Mouse (Mus musculus) embryonic facial prominence, embryonic 13.5 days (tissue): ENCODE results near the gene Stxbp2. TPM values are rescaled to one million over a fixed set of nuclear protein-coding genes. Genes with fewer than 3 reads are reported as not detected.
"Not testable (repeated sequence)": the region's sequence is repeated elsewhere in the genome, so short reads cannot be mapped to it uniquely, and the experiment has no call there.

Source experiments
- ATAC-seq: fragments of 200-750 bp; cut with Nextera tagmentation; 2 replicates; pipeline ENCODE4 v1.8.0; 2017; ENCODE audit warnings: low read depth; ENCODE audit not compliant: insufficient number of reproducible peaks, insufficient read depth, low FRiP score, low TSS enrichment
- H3K27ac ChIP-seq: fragments of 300-500 bp; sonication (generic); 2 replicates; pipeline ENCODE4 v1.5.1; 2015; ENCODE audit warnings: moderate library complexity, mild to moderate bottlenecking, inconsistent platforms
- H3K27me3 ChIP-seq: fragments of 300-500 bp; sonication (generic); 2 replicates; pipeline ENCODE4 v1.6.1; 2015; ENCODE audit warnings: mild to moderate bottlenecking, inconsistent platforms
- H3K36me3 ChIP-seq: fragments of 300-500 bp; sonication (generic); 2 replicates; pipeline ENCODE4 v1.6.1; 2015; ENCODE audit warnings: mild to moderate bottlenecking, inconsistent platforms
- H3K4me1 ChIP-seq: fragments of 300-500 bp; sonication (generic); 2 replicates; pipeline ENCODE4 v1.6.1; 2015; ENCODE audit warnings: inconsistent platforms
- H3K4me2 ChIP-seq: fragments of 300-500 bp; sonication (generic); 2 replicates; pipeline ENCODE4 v1.6.1; 2015; ENCODE audit warnings: moderate library complexity, mild to moderate bottlenecking, inconsistent platforms
- H3K4me3 ChIP-seq: fragments of 300-500 bp; sonication (generic); 2 replicates; pipeline ENCODE4 v1.5.1; 2015; ENCODE audit warnings: mild to moderate bottlenecking, inconsistent platforms
- H3K9ac ChIP-seq: fragments of 300-500 bp; sonication (generic); 2 replicates; pipeline ENCODE4 v1.6.1; 2015; ENCODE audit warnings: mild to moderate bottlenecking, inconsistent platforms
- H3K9me3 ChIP-seq: fragments of 300-500 bp; sonication (generic); 2 replicates; pipeline ENCODE4 v1.6.1; 2016; ENCODE audit warnings: inconsistent platforms
- WGBS: fragments of 180-500 bp; shearing (Covaris S2); methylation state at CpG from one replicate; pipeline ENCODE4 v1.1.7; 2015; ENCODE audit warnings: mixed read lengths; 5-methylcytosine and 5-hydroxymethylcytosine counted together
- polyA plus RNA-seq: library from polyadenylated mRNA; unstranded; fragments of >200 nt; fragmentation: Nextera tagmentation; extraction: Ambion mirVana; gene quantifications from 2 replicates; pipeline ENCODE4 v1.2.1, GENCODE M21; 2015

Stxbp2 gene
- 35.8 and 39.3 TPM in 2 replicates for polyA plus RNA-seq

DNA sequence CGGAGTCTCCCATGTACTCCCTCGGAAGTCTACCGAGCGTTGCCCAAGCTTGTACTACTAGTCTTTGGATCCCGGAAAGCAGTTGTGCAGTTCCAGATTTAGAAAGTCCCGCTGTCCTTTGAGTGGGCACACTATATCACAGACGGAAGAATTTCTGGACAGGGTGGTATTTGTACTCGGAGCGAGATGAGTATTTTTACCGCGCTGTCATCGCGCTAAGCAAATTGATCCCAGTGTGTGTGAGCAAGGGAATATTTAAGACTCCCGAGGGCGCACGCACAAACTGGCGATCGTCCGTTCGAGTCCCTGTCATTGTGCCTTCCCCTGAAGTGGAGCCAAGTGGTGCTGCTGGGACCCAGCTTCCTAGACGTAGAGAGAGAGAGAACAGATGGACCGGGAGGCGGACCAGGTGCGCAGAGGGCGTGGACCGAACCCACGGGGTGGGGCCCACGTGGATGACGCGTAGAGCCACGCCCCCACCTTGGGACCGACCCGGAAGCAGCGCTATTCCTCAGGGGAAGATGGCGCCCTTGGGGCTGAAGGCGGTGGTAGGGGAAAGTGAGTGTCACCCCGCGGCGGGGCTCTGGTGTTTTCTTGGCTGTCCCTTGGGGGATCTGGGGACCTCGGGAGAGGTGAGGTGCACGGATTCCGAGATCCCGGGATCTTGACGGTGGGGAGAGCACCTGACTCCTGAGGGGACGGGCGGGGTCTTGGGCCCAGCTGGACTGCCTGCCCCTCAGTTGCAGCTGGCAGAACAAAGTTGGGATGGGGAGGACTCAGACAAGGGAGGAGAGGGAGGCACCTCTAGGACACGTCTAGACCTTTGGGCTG lies at the start of gene Stxbp2:
Stxbp2 (plus strand) TSS at position 309 of the 831 bp plus-strand sequence.
- peak within 1 kb of the TSS; percentile 76 for H3K4me2 ChIP-seq
- no peaks in the 10 kb centered on the region for H3K36me3 ChIP-seq
- peak within 1 kb of the TSS; percentile 56 for H3K4me3 ChIP-seq
- H3K27ac ChIP-seq: no peak within 1 kb of the TSS
- 5% methylated on average over 47 of the region's 47 CpGs for WGBS
- peaks cover 31% of the 10 kb centered on the region for H3K27me3 ChIP-seq
- peak; percentile 75 for ATAC-seq
- H3K9ac ChIP-seq: peak within 1 kb of the TSS; percentile 72
- H3K9me3 ChIP-seq: no peaks in the 10 kb centered on the region
- peaks cover 7% of the 10 kb centered on the region; the same call in 1 of the 2 replicates for H3K4me1 ChIP-seq

GRCm38 (mm10) chr8:3581961-3582360 lies 48.8 kb upstream of the Stxbp2 start:
- not testable (repeated sequence) for H3K27me3 ChIP-seq, ATAC-seq

GRCm38 (mm10) chr8:3586452-3586851 lies 44.3 kb upstream of the Stxbp2 start:
- Histone ChIP-seq H3K4me3 (no peak overlapping the region), H3K27ac (no peak overlapping the region), H3K4me1 (peaks cover 9% of the 10 kb centered on the region), H3K9ac (no peak overlapping the region), H3K4me2 (no peak overlapping the region), H3K27me3 (peaks cover 6% of the 10 kb centered on the region), H3K36me3 (no peaks in the 10 kb centered on the region), H3K9me3 (no peaks in the 10 kb centered on the region)
- whole genome bisulfite sequencing: 92% methylated on average over 2 of the region's 2 CpGs
- no peak for ATAC-seq

More at GRCm38 (mm10) chr8:3581961-3582360, 48.8 kb upstream of the Stxbp2 start:
- not testable (repeated sequence) for H3K9ac ChIP-seq, H3K36me3 ChIP-seq, H3K4me2 ChIP-seq, H3K4me3 ChIP-seq, H3K9me3 ChIP-seq, H3K4me1 ChIP-seq, H3K27ac ChIP-seq
- WGBS: 87% methylated on average over 3 of the region's 3 CpGs

DNA sequence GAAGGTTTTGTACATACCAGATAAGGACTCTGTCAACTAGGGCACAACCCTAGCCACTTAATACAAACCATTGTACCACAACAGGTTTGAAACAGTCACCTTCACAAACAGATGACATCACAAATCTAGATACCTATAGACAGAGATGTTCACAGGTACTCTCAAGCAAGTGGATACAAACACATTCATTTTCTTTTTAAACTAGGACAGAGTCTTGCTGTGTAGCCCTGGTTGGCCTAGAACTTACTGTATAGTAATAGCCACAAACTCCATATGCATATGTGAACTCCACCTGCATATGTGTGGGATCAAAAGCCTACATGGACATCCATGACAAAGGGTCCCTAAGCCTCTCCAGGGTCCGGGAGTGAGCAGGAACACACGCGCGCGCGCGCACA lies 43.8 kb upstream of the Stxbp2 start, which contains the start of gene Camsap3:
Camsap3 (plus strand) TSS at position 301 of the 398 bp plus-strand sequence.
- peaks cover 9% of the 10 kb centered on the region for H3K4me1 ChIP-seq
- H3K36me3 ChIP-seq: no peaks in the 10 kb centered on the region
- no peak for ATAC-seq
- peak within 1 kb of the TSS; percentile 93 for H3K4me2 ChIP-seq
- peak within 1 kb of the TSS; percentile 78 for H3K9ac ChIP-seq
- no peaks in the 10 kb centered on the region for H3K9me3 ChIP-seq
- peak within 1 kb of the TSS; percentile 74 for H3K4me3 ChIP-seq
- 7% methylated on average over 7 of the region's 7 CpGs for WGBS
- H3K27me3 ChIP-seq: peaks cover 6% of the 10 kb centered on the region
- H3K27ac ChIP-seq: peak within 1 kb of the TSS; percentile 57

DNA sequence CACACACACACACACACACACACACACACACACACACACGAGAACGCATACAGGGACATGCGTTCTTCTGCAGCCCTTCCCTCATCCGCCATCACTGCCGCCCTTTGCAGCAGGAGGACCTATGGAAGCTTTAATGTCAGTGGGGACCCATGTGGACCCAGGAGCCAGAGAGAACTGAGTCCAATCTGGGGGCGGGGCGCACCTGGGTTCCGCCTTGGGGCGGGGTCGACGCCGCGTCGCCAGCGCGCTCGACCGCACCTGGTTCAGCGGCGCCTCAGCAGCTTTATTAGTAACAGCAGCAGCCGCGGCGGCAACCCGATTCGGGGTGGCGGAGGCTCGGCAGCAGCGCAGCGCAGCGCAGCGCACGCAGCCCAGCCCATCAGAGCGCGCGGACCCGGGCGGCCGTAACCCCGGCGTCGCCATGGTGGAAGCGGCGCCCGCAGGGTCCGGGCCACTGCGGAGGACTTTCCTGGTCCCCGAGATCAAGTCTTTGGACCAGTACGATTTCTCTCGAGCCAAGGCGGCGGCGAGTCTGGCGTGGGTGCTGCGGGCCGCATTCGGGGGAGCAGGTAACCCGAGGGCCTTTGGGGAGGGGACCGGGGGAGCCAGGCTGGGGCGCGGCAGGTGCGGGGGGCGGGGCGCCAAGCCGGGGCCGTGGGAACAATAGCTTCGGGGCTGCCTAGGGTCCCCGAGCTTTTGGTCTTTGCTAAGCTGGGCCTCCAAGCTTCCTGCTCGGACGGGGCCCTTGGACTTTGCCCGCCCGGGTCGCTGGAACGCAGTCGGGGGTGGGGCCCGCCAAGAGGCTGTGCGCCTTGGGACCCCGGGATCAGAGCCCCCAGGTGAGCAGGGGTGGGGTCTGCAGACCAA lies 43.1 kb upstream of the Stxbp2 start:
- H3K27ac ChIP-seq: peak overlapping the region; percentile 57
- H3K36me3 ChIP-seq: no peaks in the 10 kb centered on the region
- WGBS: 0% methylated on average over 75 of the region's 77 CpGs
- ATAC-seq: peak; percentile 80
- H3K4me2 ChIP-seq: peak overlapping the region; percentile 93
- H3K9ac ChIP-seq: peak overlapping the region; percentile 78
- H3K9me3 ChIP-seq: no peaks in the 10 kb centered on the region
- H3K4me1 ChIP-seq: peaks cover 9% of the 10 kb centered on the region
- peaks cover 6% of the 10 kb centered on the region for H3K27me3 ChIP-seq
- H3K4me3 ChIP-seq: peak overlapping the region; percentile 74

DNA sequence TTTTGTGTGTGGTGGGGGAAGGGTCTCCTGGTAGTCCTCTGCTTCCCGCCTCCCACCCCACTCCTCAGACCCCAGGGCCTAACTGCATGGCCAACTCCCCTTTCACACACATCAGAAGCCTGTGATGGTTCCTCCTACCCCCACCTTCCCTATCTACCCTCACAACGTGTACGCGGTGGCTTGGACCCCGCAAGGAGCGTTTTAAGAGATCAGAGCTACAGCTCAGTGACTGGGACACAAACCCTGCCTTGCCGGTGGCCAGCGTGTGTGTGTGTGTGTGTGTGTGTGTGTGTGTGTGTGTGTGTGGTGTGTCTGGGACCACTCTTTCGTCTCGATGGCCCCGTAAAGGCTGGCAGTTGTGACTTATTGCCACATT lies 42.5 kb upstream of the Stxbp2 start:
- H3K27me3 ChIP-seq: peaks cover 6% of the 10 kb centered on the region
- H3K27ac ChIP-seq: peak overlapping the region; percentile 57; the same call in 1 of the 2 replicates
- WGBS: 5% methylated on average over 11 of the region's 11 CpGs
- H3K9ac ChIP-seq: peak overlapping the region; percentile 78
- no peaks in the 10 kb centered on the region for H3K9me3 ChIP-seq
- peak overlapping the region; percentile 93 for H3K4me2 ChIP-seq
- H3K4me3 ChIP-seq: peak overlapping the region; percentile 74
- peaks cover 9% of the 10 kb centered on the region for H3K4me1 ChIP-seq
- no peaks in the 10 kb centered on the region for H3K36me3 ChIP-seq
- peak; percentile 44; the same call in 1 of the 2 replicates for ATAC-seq

DNA sequence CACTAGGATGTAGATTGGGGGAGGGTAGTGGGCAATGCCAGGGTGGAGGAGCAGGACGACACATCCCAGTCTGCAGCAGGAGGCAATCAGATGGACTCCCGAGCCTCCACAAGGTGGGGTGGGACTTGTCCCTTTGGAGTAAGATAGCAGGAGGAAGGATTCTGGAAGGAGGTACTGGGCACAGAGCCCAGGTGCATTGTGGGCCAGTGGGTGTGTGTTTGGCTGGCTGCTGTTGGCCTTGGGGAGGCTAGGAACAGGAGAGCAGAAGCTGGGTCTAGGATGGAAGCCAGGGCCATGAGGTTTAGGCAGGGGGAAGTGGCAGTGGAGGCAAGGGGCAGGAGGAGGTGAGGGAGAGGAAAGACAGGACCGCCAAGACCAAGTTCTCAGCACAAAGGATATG lies 37.3 kb upstream of the Stxbp2 start:
- H3K9me3 ChIP-seq: no peaks in the 10 kb centered on the region
- H3K27ac ChIP-seq: no peak overlapping the region
- no peaks in the 10 kb centered on the region for H3K27me3 ChIP-seq
- ATAC-seq: no peak
- H3K4me2 ChIP-seq: no peak overlapping the region
- H3K4me3 ChIP-seq: no peak overlapping the region
- WGBS: 79% methylated on average over 3 of the region's 3 CpGs
- no peak overlapping the region for H3K9ac ChIP-seq
- H3K4me1 ChIP-seq: peaks cover 14% of the 10 kb centered on the region
- H3K36me3 ChIP-seq: peaks cover under 1% of the 10 kb centered on the region; the same call in 1 of the 2 replicates

DNA sequence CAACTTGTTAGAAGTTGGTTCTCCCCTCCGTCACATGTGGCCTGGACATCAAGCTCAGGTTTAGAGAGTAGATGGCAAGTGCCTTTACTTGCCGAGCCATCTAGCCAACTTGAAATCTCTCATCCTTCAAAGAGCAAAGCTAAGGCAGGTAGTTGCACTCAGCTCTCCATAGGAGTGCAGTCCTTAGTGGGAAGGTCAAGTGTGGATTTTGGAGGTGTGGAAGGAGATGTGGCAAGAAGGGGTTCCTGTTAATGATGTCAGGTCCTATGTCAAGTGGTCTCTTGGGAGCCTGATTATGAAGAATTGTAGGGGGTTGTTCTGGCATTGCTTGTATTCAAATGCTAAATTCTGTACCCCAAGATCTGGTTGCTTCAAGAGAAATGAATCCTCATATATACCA lies 36.3 kb upstream of the Stxbp2 start:
- H3K9ac ChIP-seq: no peak overlapping the region
- peaks cover 10% of the 10 kb centered on the region for H3K4me1 ChIP-seq
- peaks cover 10% of the 10 kb centered on the region; the same call in 1 of the 2 replicates for H3K36me3 ChIP-seq
- no peak overlapping the region for H3K4me3 ChIP-seq
- H3K9me3 ChIP-seq: no peaks in the 10 kb centered on the region
- no peaks in the 10 kb centered on the region for H3K27me3 ChIP-seq
- no peak for ATAC-seq
- no peak overlapping the region for H3K27ac ChIP-seq
- no peak overlapping the region for H3K4me2 ChIP-seq
- WGBS: 79% methylated on average over 2 of the region's 2 CpGs

DNA sequence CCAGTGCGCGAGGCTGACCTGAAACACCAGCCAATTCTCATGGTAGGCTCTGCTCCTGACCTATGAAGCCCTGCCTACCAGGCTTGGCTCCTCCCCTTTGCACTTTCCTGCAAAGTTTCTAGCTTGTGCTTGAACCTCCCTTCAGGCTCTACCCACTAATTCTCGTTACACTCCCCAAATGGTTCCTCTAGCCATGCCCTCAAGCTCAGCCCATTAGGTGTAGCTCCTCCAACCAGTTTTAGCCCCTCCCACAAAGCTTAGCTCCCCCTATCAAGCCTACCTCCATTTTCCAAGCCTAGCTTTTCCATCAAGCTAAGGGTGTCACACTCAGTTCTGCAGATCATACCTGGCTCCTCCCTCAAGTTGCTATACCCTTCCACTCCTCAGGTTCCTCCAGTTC lies 32.7 kb upstream of the Stxbp2 start:
- Histone ChIP-seq H3K4me2 (no peak overlapping the region), H3K4me1 (peaks cover 10% of the 10 kb centered on the region), H3K9me3 (no peaks in the 10 kb centered on the region), H3K4me3 (no peak overlapping the region), H3K9ac (no peak overlapping the region), H3K27me3 (no peaks in the 10 kb centered on the region), H3K27ac (no peak overlapping the region), H3K36me3 (peaks cover 22% of the 10 kb centered on the region)
- no peak for ATAC-seq
- 69% methylated on average over 3 of the region's 3 CpGs for WGBS

GRCm38 (mm10) chr8:3599219-3599618 lies 31.5 kb upstream of the Stxbp2 start:
- Histone ChIP-seq H3K4me3 (no peak overlapping the region), H3K9ac (no peak overlapping the region), H3K27me3 (no peaks in the 10 kb centered on the region), H3K27ac (no peak overlapping the region), H3K4me1 (peaks cover 10% of the 10 kb centered on the region), H3K36me3 (peaks cover 33% of the 10 kb centered on the region), H3K4me2 (no peak overlapping the region), H3K9me3 (no peaks in the 10 kb centered on the region)
- ATAC-seq: no peak
- 57% methylated on average over 1 of the region's 1 CpGs for WGBS

- H3K36me3 ChIP-seq: peaks cover 37% of the 10 kb centered on the region
- no peaks in the 10 kb centered on the region for H3K4me1 ChIP-seq
- H3K4me2 ChIP-seq: no peak overlapping the region
- ATAC-seq: no peak
- WGBS: 88% methylated on average over 6 of the region's 6 CpGs
- H3K27me3 ChIP-seq: no peaks in the 10 kb centered on the region
- H3K9ac ChIP-seq: no peak overlapping the region
- H3K9me3 ChIP-seq: no peaks in the 10 kb centered on the region
- H3K27ac ChIP-seq: no peak overlapping the region
- H3K4me3 ChIP-seq: no peak overlapping the region
These were observed 30.4 kb upstream of the Stxbp2 start for GRCm38 (mm10) chr8:3600401-3600800.
